Mouse (Mus musculus) central nervous system, embryonic 14 days (tissue): ENCODE results near the gene Gpr173. TPM values are rescaled to one million over a fixed set of nuclear protein-coding genes. Genes with fewer than 3 reads are reported as not detected.

ENCODE experiments used
- polyA plus RNA-seq: library from polyadenylated mRNA; depleted of rRNA; stranded (reverse); fragments of >200 nt; gene quantifications from 2 replicates; pipeline ENCODE4 v1.2.3, GENCODE M21; 2012; rRNA removed

Gene Gpr173
- polyA plus RNA-seq, result 20.2 and 21.0 TPM in 2 replicates

DNA sequence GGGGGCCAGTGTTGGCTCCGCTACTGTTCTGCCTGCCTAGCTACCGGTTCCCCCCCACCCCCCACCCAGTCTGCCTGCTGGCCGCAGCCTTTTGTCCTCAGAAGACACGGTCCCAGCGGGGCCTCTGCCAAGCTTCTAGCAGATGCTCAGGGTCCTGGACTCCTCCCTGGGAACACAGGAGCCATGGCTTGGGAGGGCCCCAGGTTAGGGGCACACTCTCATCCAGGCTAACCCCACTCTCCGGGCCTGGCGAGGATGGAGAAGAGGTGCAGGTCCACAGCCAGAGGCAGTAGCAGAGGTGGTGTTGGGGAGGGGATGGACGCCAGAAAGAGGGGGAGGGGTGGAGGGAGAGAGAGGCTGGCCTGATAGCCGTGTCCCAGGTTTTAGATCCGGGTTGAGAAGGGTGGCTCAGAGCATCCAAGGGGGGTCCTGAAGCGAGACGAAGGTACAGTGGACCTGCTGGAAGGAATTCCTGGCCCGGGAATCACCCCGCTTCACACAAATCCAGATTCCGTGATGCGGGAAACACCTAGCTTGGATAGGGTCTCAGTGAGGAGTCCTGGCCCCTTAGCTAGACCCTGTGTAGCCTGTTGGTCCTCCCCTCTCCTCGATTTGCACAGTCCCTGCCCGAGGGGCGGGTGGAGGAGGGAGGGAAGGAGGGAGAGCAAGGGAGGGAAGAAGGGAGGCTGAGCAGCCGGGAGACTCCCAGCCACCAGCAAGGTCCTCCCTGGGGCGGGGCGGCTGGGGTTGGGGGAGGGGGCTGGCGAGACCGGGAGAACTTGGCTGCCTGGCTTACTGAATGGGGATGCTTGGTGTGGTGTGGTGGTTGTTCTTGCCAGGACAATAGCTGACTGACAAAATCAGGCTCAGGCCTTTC lies at the start of gene Gpr173:
Gpr173 (minus strand) TSS at position 308 of the 877 bp plus-strand sequence.

GRCm38 (mm10) chrX:152342358-152342901 lies 26.1 kb downstream of the Gpr173 start, which contains the start of gene Tspyl2:
Gene Tspyl2 (minus strand): TSS chrX:152342425.

DNA sequence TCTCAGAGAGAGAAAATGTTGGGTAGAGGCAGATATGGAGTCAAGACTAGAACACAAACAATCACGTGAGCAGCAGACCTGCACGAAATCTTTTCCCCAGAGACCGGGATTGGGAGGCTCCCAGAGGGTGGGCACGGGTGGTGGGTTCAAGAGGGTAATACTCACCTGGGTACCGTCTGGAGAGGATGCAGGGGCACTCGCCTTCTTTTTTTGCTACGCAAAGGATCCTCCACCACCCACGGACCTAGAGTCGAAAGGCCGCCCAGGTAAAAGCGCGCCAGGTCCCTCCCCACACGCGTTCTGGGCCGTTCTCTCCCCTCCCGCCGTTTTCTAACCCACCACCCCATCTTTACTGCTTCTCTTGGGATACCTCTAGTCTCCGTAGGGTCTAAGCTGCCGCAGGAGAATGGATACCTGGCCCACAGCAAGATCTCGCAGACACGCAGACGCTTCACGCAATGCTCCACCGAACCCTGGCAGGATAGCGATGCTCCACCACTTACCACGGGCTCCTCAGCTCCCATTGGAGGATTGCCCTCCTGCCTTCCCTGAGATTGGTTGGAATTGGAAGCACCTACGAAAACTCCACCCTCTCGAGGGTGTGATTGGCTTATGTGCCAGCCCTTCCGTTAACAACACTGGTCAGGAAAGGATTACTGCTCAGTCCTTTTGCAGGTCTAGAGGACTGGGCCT lies 41.4 kb downstream of the Gpr173 start, which contains the start of gene Kantr:
Kantr (minus strand) TSS at position 500 of the 693 bp plus-strand sequence.

Other genes starting within 250 kb of the Gpr173 start
- gene Iqsec2, start 224.4 kb downstream of the Gpr173 start, polyA plus RNA-seq, result 8.4 and 9.3 TPM in 2 replicates
- 46.3 and 52.3 TPM in 2 replicates for gene Kdm5c, start 135.7 kb downstream of the Gpr173 start, polyA plus RNA-seq
- gene Kantr, start 41.2 kb downstream of the Gpr173 start, polyA plus RNA-seq, result 21.3 and 23.3 TPM in 2 replicates
- gene Tspyl2, start 26.3 kb downstream of the Gpr173 start, polyA plus RNA-seq, result 142 and 144 TPM in 2 replicates
- not detected in 2 replicates for gene Cldn34a, start 194.6 kb upstream of the Gpr173 start, polyA plus RNA-seq